Mouse (Mus musculus): ENCODE data around the gene Gm37240.

The Gm37240 gene

GRCm38 (mm10) chr3:85198496-85198895 lies 688.8 kb downstream of the Gm37240 start:
- intact Hi-C loops (cut with DNase I), result no loop called here

- intact Hi-C loops (cut with DNase I), result no loop called here
These were observed 690.2 kb downstream of the Gm37240 start for GRCm38 (mm10) chr3:85197148-85197547.

- intact Hi-C loops (cut with DNase I), result no loop called here
These were observed 690.7 kb downstream of the Gm37240 start for GRCm38 (mm10) chr3:85196591-85196990.

- intact Hi-C loops (cut with DNase I), result no loop called here
These were observed 692.2 kb downstream of the Gm37240 start for GRCm38 (mm10) chr3:85195068-85195481.

- intact Hi-C loops (cut with DNase I), result no loop called here
These were observed 697.5 kb downstream of the Gm37240 start for GRCm38 (mm10) chr3:85189791-85190190.

GRCm38 (mm10) chr3:85188364-85188763 lies 699.0 kb downstream of the Gm37240 start:
- intact Hi-C loops (cut with DNase I), result no loop called here

- intact Hi-C loops (cut with DNase I), result no loop called here
These were observed 700.6 kb downstream of the Gm37240 start for GRCm38 (mm10) chr3:85186661-85187076.

- intact Hi-C loops (cut with DNase I), result no loop called here
These were observed 701.5 kb downstream of the Gm37240 start for GRCm38 (mm10) chr3:85185827-85186226.

GRCm38 (mm10) chr3:85184916-85185315 lies 702.4 kb downstream of the Gm37240 start:
- intact Hi-C loops (cut with DNase I), result loop anchor here (5.0 kb wide), 1 partner anchor 43 kb away; no protein-coding TSS in a partner anchor

GRCm38 (mm10) chr3:85184151-85184550 lies 703.2 kb downstream of the Gm37240 start:
- intact Hi-C loops (cut with DNase I), result loop anchor here (5.0 kb wide), 1 partner anchor 42 kb away; no protein-coding TSS in a partner anchor

GRCm38 (mm10) chr3:85176736-85177135 lies 710.6 kb downstream of the Gm37240 start:
- intact Hi-C loops (cut with DNase I), result no loop called here

GRCm38 (mm10) chr3:85174542-85175469 lies 712.5 kb downstream of the Gm37240 start:
- intact Hi-C loops (cut with DNase I), result no loop called here

GRCm38 (mm10) chr3:85173441-85174071 lies 713.8 kb downstream of the Gm37240 start:
- intact Hi-C loops (cut with DNase I), result no loop called here

GRCm38 (mm10) chr3:85172532-85172931 lies 714.8 kb downstream of the Gm37240 start:
- intact Hi-C loops (cut with DNase I), result no loop called here

- intact Hi-C loops (cut with DNase I), result no loop called here
These were observed 715.2 kb downstream of the Gm37240 start for GRCm38 (mm10) chr3:85172096-85172495.

- intact Hi-C loops (cut with DNase I), result no loop called here
These were observed 718.5 kb downstream of the Gm37240 start for GRCm38 (mm10) chr3:85168816-85169215.

- intact Hi-C loops (cut with DNase I), result no loop called here
These were observed 722.4 kb downstream of the Gm37240 start for GRCm38 (mm10) chr3:85164931-85165330.

- intact Hi-C loops (cut with DNase I), result no loop called here
These were observed 723.9 kb downstream of the Gm37240 start for GRCm38 (mm10) chr3:85163396-85163795.

- intact Hi-C loops (cut with DNase I), result no loop called here
These were observed 724.9 kb downstream of the Gm37240 start for GRCm38 (mm10) chr3:85162430-85162829.

- intact Hi-C loops (cut with DNase I), result no loop called here
These were observed 726.5 kb downstream of the Gm37240 start for GRCm38 (mm10) chr3:85160816-85161215.

- intact Hi-C loops (cut with DNase I), result no loop called here
These were observed 727.7 kb downstream of the Gm37240 start for GRCm38 (mm10) chr3:85159631-85160030.

- intact Hi-C loops (cut with DNase I), result no loop called here
These were observed 738.5 kb downstream of the Gm37240 start for GRCm38 (mm10) chr3:85148816-85149215.
